Mouse (Mus musculus) megakaryocyte progenitor cell, adult 5-6 weeks (primary cell): ENCODE data around the gene Olfr1175-ps. TPM values are rescaled to one million over a fixed set of nuclear protein-coding genes. Genes with fewer than 3 reads are reported as not detected.
A peak's percentile ranks its signal among the peaks of the same experiment; 100 is the strongest.

ENCODE experiments used
- ATAC-seq: replicated peaks from 2 replicates; pipeline ENCODE4 v1.8.0; 2016; ENCODE audit warnings: mild to moderate bottlenecking, moderate TSS enrichment, inconsistent platforms; ENCODE audit not compliant: poor library complexity
- total RNA-seq, 2 experiments: library from RNA; stranded (forward) in 1 of 2; stranded (reverse) in 1 of 2; fragments of 157-497, 149-512 nt in 1 of 2; fragments of 200-1000 nt in 1 of 2; gene quantifications; 2 replicates each; pipeline versions ENCODE4 v1.2.3 to v1.2.4; 2015 to 2017

Gene Olfr1175-ps
- total RNA-seq (2015) (not detected in 2 replicates), total RNA-seq (2017) (not detected in 2 replicates)

DNA sequence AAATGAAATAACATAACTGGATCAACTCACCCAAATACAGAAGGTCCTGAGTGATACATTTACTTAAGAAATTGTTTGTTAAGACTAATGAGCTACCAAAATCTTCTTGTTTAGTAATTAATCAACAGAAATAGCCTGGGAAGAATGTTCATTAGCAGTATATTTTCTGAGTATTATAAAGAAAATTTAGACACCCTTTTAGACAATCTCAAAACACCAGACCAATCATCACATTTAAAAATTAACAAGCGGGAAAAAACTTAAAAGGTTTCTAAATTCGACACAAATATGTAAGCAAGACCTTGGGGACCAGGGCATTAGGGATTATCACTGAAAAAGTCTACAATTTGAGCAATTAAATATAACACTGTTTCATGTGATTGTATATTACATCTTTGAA, at the start of gene Olfr1175-ps:
TSS of gene Olfr1175-ps (minus strand) at position 101 of the 400 bp plus-strand sequence.
- no peak for ATAC-seq

DNA sequence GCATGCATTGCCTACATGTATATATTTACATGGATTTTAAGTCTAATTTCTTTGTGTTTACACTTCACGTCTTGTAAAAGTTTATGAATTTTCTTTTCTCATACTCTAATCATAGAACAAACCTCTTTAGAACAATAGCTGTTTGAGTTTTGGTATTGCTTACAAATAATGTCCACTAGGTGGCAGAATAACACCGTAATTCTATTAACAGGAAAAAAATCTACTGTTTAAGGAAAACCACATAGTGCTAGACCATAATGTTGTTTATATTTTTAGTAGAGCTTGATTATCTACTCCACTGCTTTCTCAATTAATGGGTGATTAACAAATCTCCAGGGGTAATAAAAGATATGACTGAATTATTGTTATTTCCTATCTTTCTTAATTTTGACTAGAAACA, 29.3 kb upstream of the Olfr1175-ps start:
- ATAC-seq, result peak; percentile 65

DNA sequence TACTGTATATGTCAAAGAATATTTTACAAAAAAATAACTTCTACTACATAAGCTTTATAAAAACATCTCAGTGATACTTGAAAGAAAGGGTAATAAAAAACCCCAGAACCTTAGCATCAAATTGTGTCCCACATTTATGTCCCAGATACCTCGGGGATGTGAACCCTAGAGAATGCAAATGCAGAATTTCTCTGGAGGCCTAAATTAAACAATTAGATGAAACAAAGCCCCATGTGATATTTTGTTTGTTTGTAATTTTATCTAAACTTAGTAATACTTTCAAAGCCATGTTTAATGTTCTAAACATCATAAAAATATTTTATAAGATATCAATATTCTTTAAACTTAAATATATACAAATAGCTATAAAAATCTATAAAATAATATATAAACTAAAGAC, 19.4 kb upstream of the Olfr1175-ps start, which contains the start of gene Olfr1177-ps:
TSS of gene Olfr1177-ps (minus strand) at position 101 of the 400 bp plus-strand sequence.
- ATAC-seq, result no peak

DNA sequence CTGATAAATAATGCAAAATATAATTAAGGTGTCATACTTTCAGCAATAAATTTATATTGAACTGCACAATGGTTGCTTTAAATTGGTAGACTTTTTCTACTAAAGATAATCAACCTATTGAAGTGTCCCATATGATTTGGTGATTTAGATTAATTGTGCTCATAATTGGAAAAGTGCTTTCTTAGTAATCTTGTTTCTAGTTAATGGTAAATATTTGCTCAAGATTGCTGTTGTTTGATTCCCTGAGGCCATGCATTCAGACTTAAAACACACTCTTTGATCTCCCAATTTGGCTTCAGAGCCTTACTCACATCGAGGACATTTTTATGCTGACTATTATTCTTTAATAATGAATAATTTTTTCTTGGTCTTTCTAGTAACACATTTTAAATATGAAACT, 9.4 kb upstream of the Olfr1175-ps start, which contains the start of gene Olfr1176:
TSS of gene Olfr1176 (plus strand) at position 301 of the 400 bp plus-strand sequence.
- no peak for ATAC-seq

DNA sequence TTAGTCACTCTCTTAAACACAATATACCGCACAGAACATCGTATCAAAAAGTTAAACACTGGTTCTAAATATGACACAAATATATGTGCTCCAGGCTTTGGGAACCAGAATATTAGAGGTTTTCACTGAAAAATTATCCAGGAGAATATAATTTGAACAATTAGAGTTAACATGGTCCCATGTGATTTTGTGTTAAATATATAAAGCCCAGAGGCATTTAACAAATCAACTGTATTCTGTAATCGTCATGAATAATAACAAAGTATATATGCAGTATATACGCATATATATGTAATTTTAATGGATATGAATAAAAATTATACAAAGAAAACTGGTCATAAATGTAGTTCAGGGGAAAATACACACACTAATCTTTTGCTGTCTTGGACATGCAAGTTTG, 12.0 kb downstream of the Olfr1175-ps start, which contains the start of gene Olfr1174-ps:
TSS of gene Olfr1174-ps (minus strand) at position 101 of the 400 bp plus-strand sequence.
- no peak for ATAC-seq

DNA sequence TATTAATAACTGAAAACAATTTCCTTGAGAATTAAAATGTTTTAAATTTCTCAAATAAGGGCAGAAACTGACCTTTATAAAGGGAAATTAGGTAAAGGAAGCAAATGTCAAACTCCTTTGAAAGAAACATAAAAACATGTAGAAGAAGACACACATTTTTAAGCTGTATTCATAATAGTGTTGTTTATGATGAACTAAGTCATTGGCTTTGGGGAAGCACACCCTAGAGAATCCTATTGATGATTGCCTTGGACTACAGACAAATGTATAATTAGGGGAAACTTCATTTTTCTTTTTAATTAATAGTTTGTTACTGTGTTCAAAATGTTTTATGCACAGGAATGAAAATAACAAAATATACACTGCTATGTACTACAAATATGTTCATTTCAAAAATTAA, 47.2 kb downstream of the Olfr1175-ps start, which contains the start of gene Olfr1173:
TSS of gene Olfr1173 (minus strand) at position 101 of the 400 bp plus-strand sequence.
- no peak for ATAC-seq

Other genes with a start within 250 kb of the Olfr1175-ps start
- not detected in 2 replicates for gene Olfr1164, start 233.2 kb downstream of the Olfr1175-ps start, total RNA-seq (2015)
- not detected in 2 replicates for gene Olfr1164, start 233.2 kb downstream of the Olfr1175-ps start, total RNA-seq (2017)
- gene Olfr1166, start 198.9 kb downstream of the Olfr1175-ps start, total RNA-seq (2015), result not detected in 2 replicates
- gene Olfr1166, start 198.9 kb downstream of the Olfr1175-ps start, total RNA-seq (2017), result not detected in 2 replicates
- not detected in 2 replicates for gene Olfr1167, start 172.0 kb downstream of the Olfr1175-ps start, total RNA-seq (2015)
- not detected in 2 replicates for gene Olfr1167, start 172.0 kb downstream of the Olfr1175-ps start, total RNA-seq (2017)
- gene Olfr1168, start 145.3 kb downstream of the Olfr1175-ps start, total RNA-seq (2015), result not detected in 2 replicates
- not detected in 2 replicates for gene Olfr1168, start 145.3 kb downstream of the Olfr1175-ps start, total RNA-seq (2017)
- gene Olfr1170, start 98.9 kb downstream of the Olfr1175-ps start, total RNA-seq (2015), result not detected in 2 replicates
- not detected in 2 replicates for gene Olfr1170, start 98.9 kb downstream of the Olfr1175-ps start, total RNA-seq (2017)
- not detected in 2 replicates for gene Olfr1173, start 47.3 kb downstream of the Olfr1175-ps start, total RNA-seq (2015)
- not detected in 2 replicates for gene Olfr1173, start 47.3 kb downstream of the Olfr1175-ps start, total RNA-seq (2017)
- gene Olfr1174-ps, start 12.1 kb downstream of the Olfr1175-ps start, total RNA-seq (2015), result not detected in 2 replicates
- not detected in 2 replicates for gene Olfr1174-ps, start 12.1 kb downstream of the Olfr1175-ps start, total RNA-seq (2017)
- gene Olfr1176, start 9.5 kb upstream of the Olfr1175-ps start, total RNA-seq (2015), result not detected in 2 replicates
- not detected in 2 replicates for gene Olfr1176, start 9.5 kb upstream of the Olfr1175-ps start, total RNA-seq (2017)
- not detected in 2 replicates for gene Olfr1177-ps, start 19.3 kb upstream of the Olfr1175-ps start, total RNA-seq (2015)
- gene Olfr1177-ps, start 19.3 kb upstream of the Olfr1175-ps start, total RNA-seq (2017), result not detected in 2 replicates
- gene Olfr1178, start 59.8 kb upstream of the Olfr1175-ps start, total RNA-seq (2015), result not detected in 2 replicates
- not detected in 2 replicates for gene Olfr1178, start 59.8 kb upstream of the Olfr1175-ps start, total RNA-seq (2017)
- gene Olfr1179, start 79.2 kb upstream of the Olfr1175-ps start, total RNA-seq (2015), result not detected in 2 replicates
- gene Olfr1179, start 79.2 kb upstream of the Olfr1175-ps start, total RNA-seq (2017), result not detected in 2 replicates
- not detected in 2 replicates for gene Olfr1180, start 91.9 kb upstream of the Olfr1175-ps start, total RNA-seq (2015)
- gene Olfr1180, start 91.9 kb upstream of the Olfr1175-ps start, total RNA-seq (2017), result not detected in 2 replicates
- not detected in 2 replicates for gene Olfr1181, start 99.0 kb upstream of the Olfr1175-ps start, total RNA-seq (2015)
- not detected in 2 replicates for gene Olfr1181, start 99.0 kb upstream of the Olfr1175-ps start, total RNA-seq (2017)
- gene Gm13757, start 121.9 kb upstream of the Olfr1175-ps start, total RNA-seq (2015), result not detected in 2 replicates
- gene Gm13757, start 121.9 kb upstream of the Olfr1175-ps start, total RNA-seq (2017), result not detected in 2 replicates
- gene Olfr1183, start 127.7 kb upstream of the Olfr1175-ps start, total RNA-seq (2015), result not detected in 2 replicates
- gene Olfr1183, start 127.7 kb upstream of the Olfr1175-ps start, total RNA-seq (2017), result not detected in 2 replicates
- not detected in 2 replicates for gene Olfr1184, start 156.4 kb upstream of the Olfr1175-ps start, total RNA-seq (2015)
- not detected in 2 replicates for gene Olfr1184, start 156.4 kb upstream of the Olfr1175-ps start, total RNA-seq (2017)
- not detected in 2 replicates for gene Olfr1185-ps1, start 166.1 kb upstream of the Olfr1175-ps start, total RNA-seq (2015)
- not detected in 2 replicates for gene Olfr1185-ps1, start 166.1 kb upstream of the Olfr1175-ps start, total RNA-seq (2017)
- gene Olfr1186, start 191.3 kb upstream of the Olfr1175-ps start, total RNA-seq (2015), result not detected in 2 replicates
- not detected in 2 replicates for gene Olfr1186, start 191.3 kb upstream of the Olfr1175-ps start, total RNA-seq (2017)
- not detected in 2 replicates for gene Olfr1188, start 229.7 kb upstream of the Olfr1175-ps start, total RNA-seq (2015)
- gene Olfr1188, start 229.7 kb upstream of the Olfr1175-ps start, total RNA-seq (2017), result not detected in 2 replicates